Mouse (Mus musculus) kidney, adult 2 months (tissue): ENCODE measurements around the gene Slc37a1.

Source experiments
- CTCF ChIP-seq: fragments of 200-500 bp; conservative IDR thresholded peaks from 2 replicates; pipeline ENCODE4 v1.5.1; 2011; ENCODE audit warnings: low read depth, mild to moderate bottlenecking, control low read depth, low read length, moderate library complexity, mixed read lengths; ENCODE audit not compliant: insufficient read depth, insufficient read length
- POLR2A ChIP-seq: fragments of 200-500 bp; IDR thresholded peaks from one replicate; pipeline ENCODE4 v1.6.1; 2011; ENCODE audit warnings: low read depth, low read length, control low read depth

DNA sequence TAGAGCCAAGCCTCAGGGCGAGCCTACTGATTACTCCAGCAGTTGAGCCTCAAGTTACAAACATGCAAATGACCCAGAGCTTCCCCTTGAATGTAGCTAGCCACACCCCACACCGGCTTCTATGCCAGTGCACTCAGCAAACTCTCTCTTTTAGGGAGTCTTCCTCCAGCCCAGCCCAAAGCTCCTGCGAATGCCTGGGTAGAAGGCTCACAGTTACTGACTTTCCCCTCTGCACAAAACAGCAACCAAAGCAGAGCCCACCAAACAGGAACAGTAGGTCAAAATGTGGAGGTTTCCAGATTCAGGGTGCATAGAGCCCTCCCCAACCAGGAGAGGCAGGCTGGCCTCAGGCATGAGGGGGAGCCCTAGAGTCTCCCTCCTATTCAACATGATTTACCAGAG is 21.4 kb upstream of the Slc37a1 start:
- no peak for TF ChIP-seq POLR2A
- no peak for TF ChIP-seq CTCF
